Mouse (Mus musculus): Measurements from ENCODE around the gene Atpaf2. TPM values are rescaled to one million over a fixed set of nuclear protein-coding genes. Genes with fewer than 3 reads are reported as not detected.
A peak's percentile ranks its signal among the peaks of the same experiment; 100 is the strongest.
"Not testable (repeated sequence)": the region's sequence is repeated elsewhere in the genome, so short reads cannot be mapped to it uniquely, and the experiment has no call there.

Gene Atpaf2
- total RNA-seq (2015), result 24.4 and 25.4 TPM in 2 replicates
- total RNA-seq (2017), result 50.7 and 72.1 TPM in 2 replicates

DNA sequence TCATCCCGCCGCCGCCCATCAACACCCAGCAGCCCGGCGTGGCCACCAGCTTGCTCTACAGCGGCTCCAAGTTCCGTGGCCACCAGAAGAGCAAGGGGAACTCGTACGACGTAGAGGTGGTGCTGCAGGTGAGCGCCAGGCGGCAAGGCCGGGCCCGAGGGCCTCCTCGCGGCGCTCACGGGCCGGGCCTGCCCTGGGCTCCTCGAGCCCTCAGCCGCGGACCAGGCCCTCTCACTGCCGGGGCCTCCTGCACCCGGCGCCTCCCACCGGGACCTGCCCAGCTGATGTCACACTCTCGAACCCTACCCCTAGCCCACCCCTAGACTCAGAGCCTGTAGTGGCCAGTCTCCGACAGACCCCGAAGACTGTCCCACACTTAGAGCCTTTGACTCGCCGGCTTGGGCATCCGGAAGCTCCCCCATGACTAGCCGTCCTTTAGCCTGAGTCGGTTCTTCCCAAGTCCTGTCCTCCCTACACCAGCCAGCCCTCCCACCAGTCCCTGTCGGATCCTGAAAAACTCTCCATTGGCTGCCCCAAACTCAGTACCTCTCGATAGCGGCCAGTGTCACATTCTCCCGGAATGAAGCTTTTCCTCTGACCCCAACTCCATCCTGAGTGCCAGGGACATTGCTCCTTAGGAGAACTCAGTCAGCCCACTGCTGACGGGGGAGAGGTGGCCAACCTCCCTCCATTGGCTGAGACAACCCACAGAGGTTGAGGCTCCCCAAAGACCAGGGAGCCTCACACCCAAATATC is at the start of gene Atpaf2:
Atpaf2 (minus strand) TSS at position 741 of the 756 bp plus-strand sequence.
- no peak for ATAC-seq (replicated peaks; ENCODE audit: poor library complexity)

DNA sequence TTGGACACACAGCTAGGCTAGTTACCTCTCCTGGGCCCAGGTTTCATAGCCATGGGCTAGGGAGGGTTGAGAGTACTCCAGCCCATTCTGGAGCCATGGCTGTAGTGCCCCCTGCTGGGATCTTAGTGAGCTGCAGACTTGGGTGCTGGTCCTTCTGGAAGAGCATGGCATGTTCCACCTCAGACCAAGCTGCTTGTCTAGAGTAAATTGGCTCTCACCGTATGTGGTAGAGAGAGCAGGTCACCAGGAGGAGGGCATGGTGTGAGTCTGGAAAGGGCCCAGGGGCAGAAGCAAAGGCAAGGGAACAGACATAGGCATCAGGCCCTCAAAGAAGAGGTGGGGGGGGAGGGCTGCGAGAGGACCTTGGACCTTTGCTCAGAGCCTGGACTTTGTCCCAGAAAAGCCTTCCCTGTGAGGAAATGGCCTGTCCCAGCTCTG is 47.7 kb upstream of the Atpaf2 start:
- ATAC-seq (replicated peaks; ENCODE audit: poor library complexity), result peak; percentile 78

GRCm38 (mm10) chr11:60457973-60458372 is 39.7 kb upstream of the Atpaf2 start:
- ATAC-seq (replicated peaks; ENCODE audit: poor library complexity), result no peak

DNA sequence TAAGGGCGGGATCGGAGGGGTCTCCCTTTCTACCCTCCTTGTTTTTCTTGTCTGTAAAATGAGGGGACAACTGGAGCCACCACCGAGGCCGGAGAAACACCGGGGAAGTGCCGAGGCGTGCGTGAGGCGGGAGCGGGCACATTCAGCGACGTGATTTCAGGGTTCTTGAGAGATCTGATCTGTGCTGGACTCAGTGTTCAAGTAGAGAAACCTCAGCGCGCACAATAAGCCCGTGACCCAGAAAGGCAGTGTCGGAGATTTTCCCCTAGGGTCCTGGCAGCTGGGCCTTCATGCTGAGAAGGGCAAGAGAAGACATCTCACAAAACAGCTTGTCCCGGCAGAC is 36.5 kb upstream of the Atpaf2 start:
- peak; percentile 30 for ATAC-seq (replicated peaks; ENCODE audit: poor library complexity)

DNA sequence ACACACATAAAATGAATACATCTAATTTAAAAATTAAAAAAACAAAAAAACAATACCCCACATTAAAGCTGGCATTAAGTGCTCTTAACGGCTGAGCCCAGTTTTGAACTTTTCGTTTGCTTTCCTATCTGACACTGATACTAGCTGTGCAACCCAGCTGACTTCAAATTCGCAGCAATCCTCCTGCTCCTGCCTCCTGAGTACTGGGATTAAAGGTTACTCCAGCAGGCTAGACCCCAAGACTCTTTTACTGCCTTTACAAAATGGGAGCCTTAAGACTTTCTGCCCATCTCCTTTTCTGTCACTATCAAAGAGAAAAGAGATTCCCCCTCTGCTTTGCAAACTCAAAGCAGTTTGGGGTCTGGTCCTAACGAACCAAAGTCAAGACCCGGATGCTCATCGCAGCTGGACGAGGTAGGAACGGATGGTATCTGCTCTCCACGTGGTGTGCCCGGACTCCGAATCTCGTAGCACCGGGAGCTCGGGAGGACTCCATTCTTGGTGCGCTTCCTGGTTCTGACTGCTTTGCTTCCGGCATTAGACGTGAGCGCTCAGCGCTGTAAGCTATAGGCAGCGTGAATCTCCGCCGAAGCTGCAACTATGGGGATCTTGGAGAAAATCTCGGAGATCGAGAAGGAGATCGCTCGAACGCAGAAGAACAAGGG is 36.0 kb upstream of the Atpaf2 start, which contains the start of gene Drg2:
Drg2 (plus strand) TSS at position 512 of the 665 bp plus-strand sequence.
- ATAC-seq (replicated peaks; ENCODE audit: poor library complexity), result peak; percentile 99

DNA sequence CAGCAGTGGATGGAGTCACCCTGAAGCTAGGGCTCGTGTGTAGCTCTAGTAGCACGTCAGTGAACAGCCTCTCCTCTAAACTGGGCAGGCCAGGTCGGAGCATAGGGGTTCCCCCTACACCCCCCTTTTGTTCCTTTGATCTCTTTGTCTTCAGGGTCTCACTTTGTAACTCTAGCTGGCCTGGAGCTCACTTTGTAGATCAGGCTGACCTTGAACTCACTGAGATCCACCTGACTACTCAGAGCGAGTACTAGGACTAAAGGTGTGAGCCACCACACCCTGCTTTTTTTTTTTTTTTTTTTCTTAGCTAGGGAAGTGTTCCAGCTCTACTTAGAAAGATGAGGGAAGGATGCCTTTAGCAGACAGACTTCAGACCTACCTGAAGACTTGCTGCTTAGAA is 25.8 kb upstream of the Atpaf2 start:
- ATAC-seq (replicated peaks; ENCODE audit: poor library complexity), result no peak

GRCm38 (mm10) chr11:60442896-60443295 is 24.6 kb upstream of the Atpaf2 start:
- ATAC-seq (replicated peaks; ENCODE audit: poor library complexity), result no peak

GRCm38 (mm10) chr11:60440176-60440575 is 21.9 kb upstream of the Atpaf2 start:
- no peak for ATAC-seq (replicated peaks; ENCODE audit: poor library complexity)

GRCm38 (mm10) chr11:60439621-60440020 is 21.4 kb upstream of the Atpaf2 start:
- ATAC-seq (replicated peaks; ENCODE audit: poor library complexity), result not testable (repeated sequence)

DNA sequence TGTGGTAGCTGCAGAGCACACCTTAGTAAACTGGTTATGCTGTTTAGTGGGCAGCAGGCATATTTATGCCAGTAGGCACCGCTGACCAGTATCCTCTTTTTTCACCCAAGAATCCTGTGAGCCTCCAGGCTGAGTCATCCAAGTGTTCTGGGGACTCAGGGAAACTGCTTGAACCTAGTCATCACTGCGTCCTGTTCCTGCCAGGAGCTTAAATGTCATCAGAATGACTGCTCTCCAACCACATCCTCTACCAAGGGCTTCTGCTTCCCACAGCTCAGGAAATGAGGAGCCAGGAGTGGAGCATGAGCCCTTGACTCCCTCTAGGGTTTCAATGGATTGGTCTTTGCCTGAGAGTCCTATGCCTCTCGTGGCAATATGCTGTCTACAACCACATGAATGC is 18.4 kb upstream of the Atpaf2 start:
- no peak for ATAC-seq (replicated peaks; ENCODE audit: poor library complexity)

DNA sequence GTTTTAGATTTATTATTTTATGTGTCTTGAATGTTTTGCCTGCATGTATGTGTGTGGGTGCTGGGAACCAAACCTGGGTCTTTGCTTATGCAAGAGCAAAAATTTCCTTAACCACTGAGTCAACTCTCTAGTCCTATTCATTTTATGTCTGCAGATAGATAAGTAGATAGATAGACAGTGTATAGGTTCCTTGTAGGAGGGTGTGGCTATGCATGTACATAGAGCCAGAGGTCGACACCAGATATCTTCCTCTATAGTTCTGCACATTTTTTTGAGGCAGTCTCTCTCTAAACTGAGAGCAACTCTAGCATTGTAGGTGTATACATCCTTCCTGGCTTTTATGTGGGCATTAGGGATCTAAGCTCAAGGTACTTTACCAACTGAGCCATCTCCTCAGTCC is 16.9 kb upstream of the Atpaf2 start:
- ATAC-seq (replicated peaks; ENCODE audit: poor library complexity), result no peak

DNA sequence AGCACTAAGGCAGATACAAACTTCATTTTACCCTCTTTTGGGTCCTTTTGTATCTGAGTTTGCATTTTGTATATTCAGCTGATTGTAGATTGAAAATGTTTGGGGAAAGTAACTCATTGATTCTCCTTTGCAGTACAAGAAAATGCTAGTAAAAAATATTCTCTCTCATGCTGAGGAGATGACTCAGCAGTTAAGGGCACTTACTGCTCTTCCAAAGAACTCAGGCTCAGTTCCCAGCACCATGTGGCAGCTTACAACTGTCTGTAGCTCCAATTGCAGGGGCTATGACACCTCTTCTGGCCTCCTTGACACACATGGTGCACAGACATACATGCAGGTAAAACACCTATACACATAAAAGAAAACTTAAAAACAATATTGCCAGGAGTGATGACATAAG is 15.2 kb upstream of the Atpaf2 start:
- ATAC-seq (replicated peaks; ENCODE audit: poor library complexity), result no peak

GRCm38 (mm10) chr11:60427628-60428027 is 9.4 kb upstream of the Atpaf2 start:
- no peak for ATAC-seq (replicated peaks; ENCODE audit: poor library complexity)

GRCm38 (mm10) chr11:60426417-60426816 is 8.2 kb upstream of the Atpaf2 start:
- no peak for ATAC-seq (replicated peaks; ENCODE audit: poor library complexity)

GRCm38 (mm10) chr11:60423006-60423405 is 4.7 kb upstream of the Atpaf2 start:
- ATAC-seq (replicated peaks; ENCODE audit: poor library complexity), result no peak

- 0 out of 2 replicates have a peak, but pooled peaks have one; percentile 30 for ATAC-seq (replicated peaks; ENCODE audit: poor library complexity)
Observed at GRCm38 (mm10) chr11:60422046-60422668, 3.9 kb upstream of the Atpaf2 start.

DNA sequence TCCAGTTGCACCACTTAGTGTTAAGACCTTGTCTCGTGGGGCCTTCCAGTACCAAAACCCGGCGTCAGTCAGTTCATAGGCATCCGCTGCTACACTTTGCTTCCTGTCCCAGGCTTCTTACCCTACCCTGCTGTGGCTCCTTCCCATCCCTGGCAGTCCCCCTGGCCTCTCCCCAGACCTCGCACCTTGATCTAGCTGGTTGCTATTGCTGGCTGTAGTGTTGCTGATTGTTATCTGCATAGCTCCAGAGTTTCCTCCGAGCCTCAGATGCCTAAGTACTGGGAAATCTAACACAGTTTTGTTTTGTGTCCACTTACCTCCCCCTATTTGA is 181 bp upstream of the Atpaf2 start:
- ATAC-seq (replicated peaks; ENCODE audit: poor library complexity), result no peak

- ATAC-seq (replicated peaks; ENCODE audit: poor library complexity), result peak; percentile 94
Observed at GRCm38 (mm10) chr11:60416963-60417716, 1.1 kb downstream of the Atpaf2 start, which contains the start of gene Gid4. TSS of gene Gid4 (plus strand) at chr11:60417145.

DNA sequence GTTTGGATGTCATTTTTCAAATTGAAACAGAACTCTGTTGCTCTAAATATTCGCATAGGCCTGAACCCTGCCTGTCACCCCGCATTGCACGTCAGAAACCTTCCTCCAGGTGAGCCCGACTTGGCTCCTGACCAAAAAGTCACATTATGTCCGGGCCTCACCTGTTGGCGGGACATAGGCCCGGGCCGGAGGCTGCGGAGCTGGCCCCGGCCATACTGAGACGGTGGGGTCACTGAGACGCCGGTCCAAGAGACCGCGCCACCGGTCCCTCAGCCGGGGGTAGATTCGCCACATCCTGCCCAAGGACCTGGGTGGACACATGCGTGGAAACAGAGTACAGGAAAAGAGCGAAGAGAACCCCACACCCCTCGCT is 1.7 kb downstream of the Atpaf2 start:
- peak; percentile 7 for ATAC-seq (replicated peaks; ENCODE audit: poor library complexity)

- ATAC-seq (replicated peaks; ENCODE audit: poor library complexity), result no peak
Observed at GRCm38 (mm10) chr11:60412921-60413320, 5.3 kb downstream of the Atpaf2 start.

GRCm38 (mm10) chr11:60412173-60412572 is 6.1 kb downstream of the Atpaf2 start:
- 0 out of 2 replicates have a peak, but pooled peaks have one; percentile 13 for ATAC-seq (replicated peaks; ENCODE audit: poor library complexity)
